In the genomic region with DNA sequence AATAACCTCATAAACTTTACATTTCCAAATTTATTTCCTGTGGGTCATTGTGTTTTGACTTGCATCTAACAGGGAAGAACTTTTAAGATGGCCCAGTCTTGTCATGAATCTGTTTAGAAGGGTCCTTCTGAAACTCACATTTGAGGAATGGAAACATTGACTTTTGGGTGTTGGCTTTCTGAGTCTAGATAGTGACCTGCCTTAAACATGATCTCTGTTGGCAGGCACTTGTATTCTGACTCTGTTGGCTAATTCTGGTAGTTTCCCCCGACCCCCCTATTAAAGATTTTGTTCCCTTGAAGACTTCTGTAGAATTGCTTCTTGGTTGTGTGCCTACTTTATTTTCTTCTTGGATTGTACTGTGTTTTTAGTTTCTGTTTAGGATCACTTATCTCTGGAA, we compare ENCODE assay signal across 13 mouse cellular contexts. TPM values are rescaled to one million over a fixed set of nuclear protein-coding genes. Genes with fewer than 3 reads are reported as not detected.
DNase-seq lines count a peak whose midpoint lies in the region; ATAC-seq and TF ChIP-seq lines count a peak whose summit lies in the region.
"Had no signal": no experiment of that assay in that cellular context is flagged by ENCODE, and none has a peak within 500 bp of the region (broad histone marks: within the 10 kb centered on the region; RNA-seq: fewer than 3 reads in every experiment).

No protein-coding gene starts in this region.

- no peaks in the 10 kb centered on the region for H3K9me3 ChIP-seq in heart, embryonic 12.5 days (replicated peaks)
- no peaks in the 10 kb centered on the region for H3K9me3 ChIP-seq in lung, embryonic 15.5 days
- H3K9me3 ChIP-seq in hindbrain, postnatal 0 days (ENCODE audit: low read length) = no peaks in the 10 kb centered on the region
- H3K9me3 ChIP-seq: G1E had no signal

- no peaks in the 10 kb centered on the region for H3K27me3 ChIP-seq in heart, embryonic 12.5 days (replicated peaks)
- H3K27me3 ChIP-seq in lung, embryonic 15.5 days = no peaks in the 10 kb centered on the region
- no peaks in the 10 kb centered on the region for H3K27me3 ChIP-seq in hindbrain, postnatal 0 days (ENCODE audit: insufficient read depth, low read length)
- no peaks in the 10 kb centered on the region for H3K27me3 ChIP-seq in splenic B cell, adult 2 months (ENCODE audit: control insufficient read depth, insufficient read depth, low read length, poor library complexity, severe bottlenecking)

- H3K4me3 ChIP-seq in heart, embryonic 12.5 days = 0 out of 2 replicates have a peak overlapping the region, but pooled peaks have one; percentile 6
- peak overlapping the region; percentile 85; the same call in 1 of the 2 replicates for H3K4me3 ChIP-seq in lung, embryonic 15.5 days
- H3K4me3 ChIP-seq in hindbrain, postnatal 0 days (ENCODE audit: low read length) = peak overlapping the region; percentile 87

- peaks cover 17% of the 10 kb centered on the region for H3K4me1 ChIP-seq in heart, embryonic 12.5 days (replicated peaks)
- H3K4me1 ChIP-seq in lung, embryonic 15.5 days = peaks cover 19% of the 10 kb centered on the region
- H3K4me1 ChIP-seq in hindbrain, postnatal 0 days (ENCODE audit: insufficient read depth, low read length) = no peaks in the 10 kb centered on the region

- H3K9ac ChIP-seq in heart, embryonic 12.5 days = no peak overlapping the region
- H3K9ac ChIP-seq in lung, embryonic 15.5 days = no peak overlapping the region
- no peak overlapping the region for H3K9ac ChIP-seq in hindbrain, postnatal 0 days (replicated peaks; ENCODE audit: low read length)

- H3K36me3 ChIP-seq in heart, embryonic 12.5 days = no peaks in the 10 kb centered on the region
- H3K36me3 ChIP-seq in lung, embryonic 15.5 days = no peaks in the 10 kb centered on the region
- H3K36me3 ChIP-seq in hindbrain, postnatal 0 days (ENCODE audit: insufficient read depth, low read length) = no peaks in the 10 kb centered on the region
- H3K36me3 ChIP-seq in splenic B cell, adult 2 months (ENCODE audit: control insufficient read depth, insufficient read depth, low read length, poor library complexity, severe bottlenecking) = no peaks in the 10 kb centered on the region

- intact Hi-C loops in left cerebral cortex, postnatal 10 days (cut with DNase I) = no loop called here

- no peak for ATAC-seq in heart, embryonic 12.5 days (ENCODE audit: insufficient number of reproducible peaks, low FRiP score)
- ATAC-seq in lung, embryonic 15.5 days (ENCODE audit: borderline replicate concordance, extremely low read depth, low FRiP score, low TSS enrichment) = no peak
- ATAC-seq in hindbrain, postnatal 0 days = no peak

- WGBS in heart, embryonic 12.5 days = 76% methylated on average over 1 of the region's 1 CpGs
- WGBS in lung, embryonic 15.5 days = 76% methylated on average over 1 of the region's 1 CpGs
- WGBS in hindbrain, postnatal 0 days = 57% methylated on average over 1 of the region's 1 CpGs

- H3K4me2 ChIP-seq in heart, embryonic 12.5 days = peak overlapping the region; percentile 37; the same call in 1 of the 2 replicates
- peak overlapping the region; percentile 85; the same call in 1 of the 2 replicates for H3K4me2 ChIP-seq in lung, embryonic 15.5 days
- H3K4me2 ChIP-seq in hindbrain, postnatal 0 days (ENCODE audit: low read depth, low read length) = peak overlapping the region; percentile 57

- TF ChIP-seq CTCF in hindbrain, postnatal 0 days (IDR thresholded peaks at IDR 0.05; ENCODE audit: low read depth) = no peak

- H3K27ac ChIP-seq in heart, embryonic 12.5 days (ENCODE audit: poor library complexity, severe bottlenecking) = no peak overlapping the region
- H3K27ac ChIP-seq in lung, embryonic 15.5 days = no peak overlapping the region
- H3K27ac ChIP-seq in hindbrain, postnatal 0 days = no peak overlapping the region

- DNase-seq in heart, adult 11 months = no peak
- no peak for DNase-seq in lung, postnatal 25 days (ENCODE audit: low spot score)
- DNase-seq in hindbrain, postnatal 0 days (ENCODE audit: low spot score) = no peak
- DNase-seq in splenic B cell, adult 2 months (ENCODE audit: low read depth, low spot score) = peak; percentile 32
- DNase-seq in left cerebral cortex, postnatal 10 days (ENCODE audit: extremely low spot score in 1 of 2, low spot score in 2 of 2) = no peak
- DNase-seq in right cerebral cortex, postnatal 14 days = no peak
- DNase-seq: adrenal gland, postnatal 10 days; cerebellum, postnatal 36 days; layer of hippocampus, adult 9-11 months; retina, postnatal 1 day had no signal

RNA-seq across cellular contexts. Expression of a gene that starts 1.9 kb away (rescaled TPM):
- polyA plus RNA-seq in heart, embryonic 12.5 days (2016; fragmentation: Nextera tagmentation; extraction: Ambion mirVana) = 41.6 and 44.4 TPM in 2 replicates
- 38.6 and 47.3 TPM in 2 replicates for polyA plus RNA-seq in lung, embryonic 15.5 days (2015; fragmentation: Nextera tagmentation; extraction: Ambion mirVana)
- 68.8 and 73.0 TPM in 2 replicates for total RNA-seq in hindbrain, postnatal 0 days (2014; rRNA removed)
- 57.4 and 58.1 TPM in 2 replicates for polyA plus RNA-seq in hindbrain, postnatal 0 days (2015; fragmentation: Nextera tagmentation; extraction: Ambion mirVana)
- total RNA-seq in left cerebral cortex, postnatal 10 days (2021) = 100 to 1,000 TPM; 176 to 177 TPM

RNA-seq across cellular contexts. Expression of a gene that starts 47.7 kb away (rescaled TPM):
- 0.60 and 0.61 TPM in 2 replicates for polyA plus RNA-seq in heart, embryonic 12.5 days (2016; fragmentation: Nextera tagmentation; extraction: Ambion mirVana)
- 0.08 TPM in 1 of 2 replicates, not detected in the other for polyA plus RNA-seq in lung, embryonic 15.5 days (2015; fragmentation: Nextera tagmentation; extraction: Ambion mirVana)
- 0.54 and 1.0 TPM in 2 replicates for total RNA-seq in hindbrain, postnatal 0 days (2014; rRNA removed)
- polyA plus RNA-seq in hindbrain, postnatal 0 days (2015; fragmentation: Nextera tagmentation; extraction: Ambion mirVana) = 1.6 TPM in 2 replicates
- under 1 TPM; 0.32 to 0.47 TPM for total RNA-seq in left cerebral cortex, postnatal 10 days (2021)
- total RNA-seq: G1E had no signal

Comparison
In these comparisons a context has a peak if more than half of its experiments do, and no peak if none do; other contexts are left out.
1. H3K4me3 ChIP-seq: peak in every context shown above with its lines; median percentile 87 in hindbrain, postnatal 0 days; 85 in lung, embryonic 15.5 days; 6 in heart, embryonic 12.5 days.